Mouse (Mus musculus) forebrain, embryonic 11.5 days (tissue): ENCODE results near the gene Eno3. TPM values are rescaled to one million over a fixed set of nuclear protein-coding genes. Genes with fewer than 3 reads are reported as not detected.

Source experiments
- ATAC-seq: fragments of 200-750 bp; cut with Nextera tagmentation; replicated peaks from 2 replicates; pipeline ENCODE4 v1.8.0; 2017; ENCODE audit warnings: moderate TSS enrichment; ENCODE audit not compliant: low FRiP score
- DNase-seq: peaks from one replicate; pipeline ENCODE4 v3.0.0-alpha.2; 2017; ENCODE audit warnings: low spot score
- H3K27ac ChIP-seq: fragments of 300-500 bp; sonication (generic); 2 replicates; pipeline ENCODE4 v1.5.1; 2014; ENCODE audit warnings: low read depth, low read length
- H3K27me3 ChIP-seq: fragments of 300-500 bp; sonication (generic); 2 replicates; pipeline ENCODE4 v1.6.1; 2014; ENCODE audit warnings: mild to moderate bottlenecking, low read length, mixed read lengths; ENCODE audit not compliant: control insufficient read depth, insufficient read depth
- H3K36me3 ChIP-seq: fragments of 300-500 bp; sonication (generic); 2 replicates; pipeline ENCODE4 v1.6.1; 2014; ENCODE audit warnings: mild to moderate bottlenecking, low read length, moderate library complexity, mixed read lengths; ENCODE audit not compliant: control insufficient read depth, insufficient read depth
- H3K4me1 ChIP-seq: fragments of 300-500 bp; sonication (generic); replicated peaks from 2 replicates; pipeline ENCODE4 v1.6.1; 2014; ENCODE audit warnings: low read length, mixed read lengths; ENCODE audit not compliant: control insufficient read depth, insufficient read depth
- H3K4me2 ChIP-seq: fragments of 300-500 bp; sonication (generic); 2 replicates; pipeline ENCODE4 v1.6.1; 2014; ENCODE audit warnings: low read depth, mild to moderate bottlenecking, low read length, moderate library complexity, mixed read lengths; ENCODE audit not compliant: severe bottlenecking
- H3K4me3 ChIP-seq: fragments of 300-500 bp; sonication (generic); 2 replicates; pipeline ENCODE4 v1.5.1; 2014; ENCODE audit warnings: low read depth, low read length
- H3K9ac ChIP-seq: fragments of 300-500 bp; sonication (generic); 2 replicates; pipeline ENCODE4 v1.6.1; 2014; ENCODE audit warnings: low read length
- H3K9me3 ChIP-seq: fragments of 300-500 bp; sonication (generic); 2 replicates; pipeline ENCODE4 v1.6.1; 2016; ENCODE audit warnings: low read length, mixed read lengths; ENCODE audit not compliant: control insufficient read depth
- WGBS: fragments of 180-500 bp; shearing (Covaris S2); extraction: QIAGEN DNeasy Blood & Tissue Kit; methylation state at CpG from one replicate; pipeline ENCODE4 v1.1.7; 2014; 5-methylcytosine and 5-hydroxymethylcytosine counted together
- polyA plus RNA-seq: library from polyadenylated mRNA; unstranded; fragments of >200 nt; fragmentation: Nextera tagmentation; extraction: Ambion mirVana; gene quantifications from 2 replicates; pipeline ENCODE4 v1.2.1, GENCODE M21; 2014

Eno3 gene
- polyA plus RNA-seq, result 16.6 and 17.4 TPM in 2 replicates

GRCm38 (mm10) chr11:70656964-70657363 lies at the start of gene Eno3:
Gene Eno3 (plus strand): TSS chr11:70657202.
- Histone ChIP-seq H3K27ac (peak within 1 kb of the TSS; percentile 94; the same call in 1 of the 2 replicates), H3K9me3 (no peaks in the 10 kb centered on the region), H3K4me2 (peak within 1 kb of the TSS; percentile 97), H3K4me1 (peaks cover 23% of the 10 kb centered on the region), H3K9ac (peak within 1 kb of the TSS; percentile 98), H3K4me3 (peak within 1 kb of the TSS; percentile 99), H3K36me3 (peaks cover under 1% of the 10 kb centered on the region; the same call in 1 of the 2 replicates), H3K27me3 (no peaks in the 10 kb centered on the region)
- ATAC-seq, result no peak
- DNase-seq, result no peak
- WGBS, result 11% methylated on average over 3 of the region's 3 CpGs

- WGBS, result 93% methylated on average over 9 of the region's 9 CpGs
- H3K36me3 ChIP-seq, result no peaks in the 10 kb centered on the region; the same call in 1 of the 2 replicates
- no peak for DNase-seq
- H3K4me2 ChIP-seq, result no peak overlapping the region
- no peaks in the 10 kb centered on the region for H3K27me3 ChIP-seq
- no peak overlapping the region for H3K4me3 ChIP-seq
- H3K4me1 ChIP-seq, result no peaks in the 10 kb centered on the region
- no peak overlapping the region for H3K27ac ChIP-seq
- no peak overlapping the region for H3K9ac ChIP-seq
- H3K9me3 ChIP-seq, result no peaks in the 10 kb centered on the region
- no peak for ATAC-seq
These were observed 49.4 kb upstream of the Eno3 start for GRCm38 (mm10) chr11:70607611-70608010.

GRCm38 (mm10) chr11:70608381-70609066 lies 48.5 kb upstream of the Eno3 start:
- Histone ChIP-seq H3K9ac (no peak overlapping the region), H3K27me3 (no peaks in the 10 kb centered on the region), H3K9me3 (no peaks in the 10 kb centered on the region), H3K27ac (no peak overlapping the region), H3K4me1 (no peaks in the 10 kb centered on the region), H3K4me2 (no peak overlapping the region), H3K4me3 (no peak overlapping the region), H3K36me3 (no peaks in the 10 kb centered on the region; the same call in 1 of the 2 replicates)
- ATAC-seq, result no peak
- 90% methylated on average over 25 of the region's 26 CpGs for WGBS
- DNase-seq, result peak; percentile 62

- ATAC-seq (no peak), DNase-seq (peak; percentile 32)
- Histone ChIP-seq H3K9me3 (no peaks in the 10 kb centered on the region), H3K4me1 (peaks cover 6% of the 10 kb centered on the region), H3K27ac (no peak overlapping the region), H3K27me3 (no peaks in the 10 kb centered on the region; the same call in 1 of the 2 replicates), H3K4me3 (no peak overlapping the region), H3K9ac (no peak overlapping the region), H3K4me2 (no peak overlapping the region), H3K36me3 (no peaks in the 10 kb centered on the region; the same call in 1 of the 2 replicates)
- WGBS, result 88% methylated on average over 4 of the region's 4 CpGs
These were observed 46.2 kb upstream of the Eno3 start for GRCm38 (mm10) chr11:70610752-70611151.

- Histone ChIP-seq H3K27ac (no peak overlapping the region), H3K36me3 (no peaks in the 10 kb centered on the region; the same call in 1 of the 2 replicates), H3K4me1 (peaks cover 6% of the 10 kb centered on the region), H3K27me3 (no peaks in the 10 kb centered on the region; the same call in 1 of the 2 replicates), H3K9me3 (no peaks in the 10 kb centered on the region), H3K9ac (no peak overlapping the region), H3K4me2 (no peak overlapping the region), H3K4me3 (no peak overlapping the region)
- 84% methylated on average over 7 of the region's 7 CpGs for WGBS
- no peak for ATAC-seq
- no peak for DNase-seq
These were observed 44.5 kb upstream of the Eno3 start for GRCm38 (mm10) chr11:70612505-70612904.

GRCm38 (mm10) chr11:70615074-70615473 lies 41.9 kb upstream of the Eno3 start:
- DNase-seq (peak; percentile 66), ATAC-seq (peak; percentile 51; the same call in 1 of the 2 replicates)
- Histone ChIP-seq H3K4me3 (peak overlapping the region; percentile 17), H3K27ac (no peak overlapping the region), H3K9me3 (no peaks in the 10 kb centered on the region), H3K27me3 (no peaks in the 10 kb centered on the region; the same call in 1 of the 2 replicates), H3K4me2 (peak overlapping the region; percentile 49), H3K9ac (peak overlapping the region; percentile 48), H3K4me1 (peaks cover 6% of the 10 kb centered on the region), H3K36me3 (no peaks in the 10 kb centered on the region; the same call in 1 of the 2 replicates)
- WGBS, result 3% methylated on average over 17 of the region's 17 CpGs

GRCm38 (mm10) chr11:70615516-70616093 lies 41.4 kb upstream of the Eno3 start, which contains the start of gene 4930544D05Rik:
Gene 4930544D05Rik (plus strand): TSS chr11:70615848.
- H3K27ac ChIP-seq, result no peak within 1 kb of the TSS
- peak within 1 kb of the TSS; percentile 17 for H3K4me3 ChIP-seq
- no peaks in the 10 kb centered on the region for H3K9me3 ChIP-seq
- H3K36me3 ChIP-seq, result no peaks in the 10 kb centered on the region; the same call in 1 of the 2 replicates
- DNase-seq (no peak), ATAC-seq (no peak)
- H3K4me1 ChIP-seq, result peaks cover 6% of the 10 kb centered on the region
- peak within 1 kb of the TSS; percentile 49 for H3K4me2 ChIP-seq
- H3K27me3 ChIP-seq, result no peaks in the 10 kb centered on the region; the same call in 1 of the 2 replicates
- H3K9ac ChIP-seq, result peak within 1 kb of the TSS; percentile 48
- 15% methylated on average over 21 of the region's 21 CpGs for WGBS

GRCm38 (mm10) chr11:70619101-70619500 lies 37.9 kb upstream of the Eno3 start, which contains the start of gene Chrne:
Gene Chrne (minus strand): TSS chr11:70619216.
- ATAC-seq, result no peak
- Histone ChIP-seq H3K36me3 (no peaks in the 10 kb centered on the region), H3K9ac (no peak within 1 kb of the TSS), H3K4me2 (no peak within 1 kb of the TSS), H3K4me1 (peaks cover 6% of the 10 kb centered on the region), H3K9me3 (no peaks in the 10 kb centered on the region), H3K4me3 (no peak within 1 kb of the TSS), H3K27me3 (no peaks in the 10 kb centered on the region; the same call in 1 of the 2 replicates), H3K27ac (no peak within 1 kb of the TSS)
- WGBS, result 39% methylated on average over 1 of the region's 1 CpGs
- no peak for DNase-seq
